Mouse (Mus musculus) liver, postnatal 0 days (tissue): ENCODE results near the gene Lhfpl5.

ENCODE experiments used
- CTCF ChIP-seq: sonication (generic); IDR thresholded peaks from 2 replicates; pipeline ENCODE4 v1.5.1; 2016; ENCODE audit warnings: antibody characterized with exemption, low read depth
- EP300 ChIP-seq: IDR thresholded peaks from 2 replicates; pipeline ENCODE4 v1.6.1; 2016; ENCODE audit warnings: antibody characterized with exemption, low read depth, mild to moderate bottlenecking

GRCm38 (mm10) chr17:28613096-28613495, 37.7 kb downstream of the Lhfpl5 start:
- TF ChIP-seq CTCF (no peak), EP300 (no peak)
